Mouse (Mus musculus): Measurements from ENCODE around the gene Arhgef12. TPM values are rescaled to one million over a fixed set of nuclear protein-coding genes. Genes with fewer than 3 reads are reported as not detected.

The Arhgef12 gene
- total RNA-seq, 1 experiment from 2014 or later = 3.0 TPM

DNA sequence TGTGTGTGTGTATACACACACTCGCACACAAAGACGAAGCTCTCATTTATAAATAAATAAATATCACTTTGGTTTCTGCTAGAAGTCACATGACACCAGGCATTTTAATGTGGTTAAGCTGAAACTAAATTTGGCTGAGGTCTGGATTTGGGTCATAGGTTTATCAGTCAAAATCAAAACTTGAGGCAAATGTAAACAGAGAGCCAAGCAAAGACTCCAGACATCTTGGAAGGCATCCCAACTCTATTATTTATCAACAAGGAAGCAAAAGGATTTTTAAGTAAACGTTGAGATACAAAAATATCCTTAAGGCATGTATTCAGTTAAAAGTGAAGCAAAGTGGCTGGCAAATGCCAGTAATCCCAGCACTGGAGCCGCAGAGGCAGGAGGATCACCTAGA, 7.8 kb upstream of the Arhgef12 start:
- ATAC-seq (replicated peaks; ENCODE audit: insufficient number of reproducible peaks, low FRiP score, low TSS enrichment, poor library complexity, severe bottlenecking) = no peak

DNA sequence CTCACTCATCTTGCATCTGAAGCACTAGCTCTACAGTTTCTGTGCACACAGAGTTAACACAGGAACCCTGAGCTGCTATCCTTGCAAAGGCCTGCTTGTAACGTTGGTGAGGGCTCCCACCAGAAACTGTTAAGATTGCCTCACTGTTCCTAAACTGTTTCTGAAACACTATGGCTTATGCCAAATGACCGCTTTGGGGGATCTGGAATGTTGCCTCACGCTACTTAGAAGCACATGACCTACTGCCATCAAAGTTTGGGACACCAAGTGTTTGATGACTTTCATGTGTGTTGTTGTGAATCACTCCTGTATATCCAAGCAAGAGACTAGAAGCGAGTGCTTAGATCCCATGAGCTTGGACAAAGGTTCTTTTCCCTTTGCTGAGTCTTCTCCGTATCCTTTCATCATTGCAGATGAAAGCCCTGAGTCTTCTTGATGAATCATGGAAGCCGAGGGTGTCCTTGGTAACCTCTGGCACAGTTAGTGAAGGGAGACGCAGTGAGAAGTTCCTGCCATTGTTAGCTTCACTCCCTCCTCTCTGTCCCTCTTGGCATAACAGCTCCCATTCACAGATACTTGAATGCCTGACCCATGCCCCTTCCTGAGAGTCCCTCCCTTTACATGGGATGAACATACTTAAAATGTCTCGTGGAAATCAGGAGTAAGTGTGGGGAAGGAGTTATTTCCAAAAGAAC, 3.4 kb upstream of the Arhgef12 start:
- no peak for ATAC-seq (replicated peaks; ENCODE audit: insufficient number of reproducible peaks, low FRiP score, low TSS enrichment, poor library complexity, severe bottlenecking)

DNA sequence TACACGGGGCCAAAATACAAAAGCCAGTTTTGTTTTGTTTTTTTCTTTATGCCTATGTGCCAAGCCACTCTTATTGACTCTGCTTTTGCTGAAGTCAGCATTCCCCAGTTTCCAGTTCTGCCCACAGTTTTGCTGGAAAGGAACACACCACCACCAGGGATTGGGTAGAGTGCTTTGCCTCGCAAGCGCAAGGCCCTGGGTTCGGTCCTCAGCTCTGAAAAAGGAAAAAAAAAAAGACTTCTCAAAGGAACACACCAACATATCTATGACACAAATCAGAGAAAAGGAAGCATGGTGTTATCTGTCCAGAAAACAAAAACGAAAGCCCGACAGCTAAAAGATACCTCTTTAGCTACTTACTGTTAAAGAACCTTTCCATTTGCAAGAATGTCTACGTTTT, 2.1 kb upstream of the Arhgef12 start:
- no peak for ATAC-seq (replicated peaks; ENCODE audit: insufficient number of reproducible peaks, low FRiP score, low TSS enrichment, poor library complexity, severe bottlenecking)

- no peak for ATAC-seq (replicated peaks; ENCODE audit: insufficient number of reproducible peaks, low FRiP score, low TSS enrichment, poor library complexity, severe bottlenecking)
Measured at GRCm38 (mm10) chr9:43108721-43109120, 1.7 kb upstream of the Arhgef12 start.

DNA sequence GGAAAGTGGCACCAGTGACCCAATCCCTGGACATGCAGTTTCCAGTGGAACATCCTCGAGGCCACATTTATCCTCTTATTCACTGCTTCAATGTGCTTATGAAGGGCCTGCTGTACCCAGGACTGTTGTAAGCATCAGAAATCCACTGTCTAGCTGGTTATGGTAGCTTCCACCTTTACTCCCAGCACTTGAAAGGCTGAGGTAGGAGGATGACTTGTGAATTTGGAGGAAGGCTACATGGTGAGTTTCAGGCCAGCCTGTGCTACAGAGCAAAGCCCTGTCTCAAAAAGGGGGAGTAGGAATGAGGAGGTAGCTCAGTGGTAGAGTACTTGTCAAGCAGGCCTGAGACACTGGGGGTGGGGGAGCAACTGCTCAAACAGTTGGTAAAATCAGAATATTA, 1.0 kb upstream of the Arhgef12 start:
- no peak for ATAC-seq (replicated peaks; ENCODE audit: insufficient number of reproducible peaks, low FRiP score, low TSS enrichment, poor library complexity, severe bottlenecking)

GRCm38 (mm10) chr9:43107555-43107954, 516 bp upstream of the Arhgef12 start:
- no peak for ATAC-seq (replicated peaks; ENCODE audit: insufficient number of reproducible peaks, low FRiP score, low TSS enrichment, poor library complexity, severe bottlenecking)

DNA sequence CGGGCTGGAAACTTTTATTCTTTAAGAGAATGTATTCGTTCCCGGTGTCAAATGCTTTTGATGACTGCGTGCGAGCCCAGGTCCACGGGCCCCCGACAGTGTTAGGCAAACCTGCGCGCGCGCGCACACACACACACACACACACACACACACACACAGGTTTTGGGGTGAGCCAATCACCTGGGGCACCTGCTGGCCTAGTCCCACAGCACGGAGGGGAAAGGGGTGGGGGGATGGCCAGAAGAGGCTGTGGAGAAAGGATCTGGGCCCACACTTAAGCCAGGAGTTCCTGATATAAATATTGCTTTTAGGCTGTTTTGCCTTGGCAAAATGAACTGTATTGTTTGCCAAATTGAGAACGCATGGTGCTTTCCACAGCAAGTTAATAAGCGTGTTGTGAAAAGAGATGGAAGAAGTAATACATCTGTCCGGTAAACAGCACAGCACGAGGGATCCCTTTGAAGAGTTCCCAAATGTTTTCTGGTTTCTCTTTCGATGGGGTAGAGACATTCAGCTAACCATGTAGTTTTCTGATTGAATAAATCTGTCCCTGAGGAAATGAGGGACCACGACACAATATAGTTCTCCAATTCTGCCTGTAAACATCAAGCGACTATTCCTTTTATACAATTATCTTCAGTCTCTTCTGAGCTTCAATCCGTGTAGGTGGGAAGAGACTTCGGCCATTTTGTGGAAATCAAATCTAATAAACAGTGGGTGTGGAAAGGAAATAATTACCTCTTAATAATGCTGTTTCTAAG, 433 bp downstream of the Arhgef12 start:
- no peak for ATAC-seq (replicated peaks; ENCODE audit: insufficient number of reproducible peaks, low FRiP score, low TSS enrichment, poor library complexity, severe bottlenecking)

DNA sequence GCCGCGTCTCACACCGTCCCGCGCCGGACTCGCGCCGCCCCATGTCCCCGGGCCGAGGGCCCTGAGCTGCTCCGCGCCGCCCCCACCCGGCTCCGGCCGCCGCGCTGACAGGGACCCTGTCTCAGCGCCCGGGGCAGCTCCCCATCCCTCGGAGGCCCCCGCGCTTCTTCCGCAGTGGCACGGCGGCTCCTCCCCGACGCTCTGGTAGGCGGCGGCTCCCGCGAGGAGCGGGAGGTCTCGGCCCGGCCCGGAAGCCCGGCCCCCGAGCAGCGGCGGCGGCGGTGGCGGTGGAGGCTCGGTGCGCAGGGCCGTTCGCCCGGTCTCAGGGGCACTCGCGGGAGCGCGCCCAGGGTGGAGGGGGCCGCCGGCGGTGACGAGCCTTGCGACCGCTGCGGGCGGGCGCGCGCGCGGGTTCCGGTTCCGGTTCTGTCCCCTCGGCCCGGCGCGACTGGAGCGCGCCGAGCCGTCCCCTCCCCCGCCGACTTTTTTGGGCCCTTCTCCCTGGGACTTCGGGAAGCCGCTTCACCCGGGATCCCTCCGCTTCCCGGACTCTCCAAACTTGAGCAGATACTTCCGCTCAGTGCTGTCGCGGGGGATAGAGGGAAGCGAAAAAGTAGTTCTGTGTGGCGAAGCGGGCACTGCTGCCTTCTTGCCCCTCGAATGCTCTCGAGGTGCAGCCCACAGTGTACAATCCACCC, 1.2 kb downstream of the Arhgef12 start:
- no peak for ATAC-seq (replicated peaks; ENCODE audit: insufficient number of reproducible peaks, low FRiP score, low TSS enrichment, poor library complexity, severe bottlenecking)

- ATAC-seq (replicated peaks; ENCODE audit: insufficient number of reproducible peaks, low FRiP score, low TSS enrichment, poor library complexity, severe bottlenecking) = no peak
Measured at GRCm38 (mm10) chr9:43104873-43105663, 2.0 kb downstream of the Arhgef12 start.

DNA sequence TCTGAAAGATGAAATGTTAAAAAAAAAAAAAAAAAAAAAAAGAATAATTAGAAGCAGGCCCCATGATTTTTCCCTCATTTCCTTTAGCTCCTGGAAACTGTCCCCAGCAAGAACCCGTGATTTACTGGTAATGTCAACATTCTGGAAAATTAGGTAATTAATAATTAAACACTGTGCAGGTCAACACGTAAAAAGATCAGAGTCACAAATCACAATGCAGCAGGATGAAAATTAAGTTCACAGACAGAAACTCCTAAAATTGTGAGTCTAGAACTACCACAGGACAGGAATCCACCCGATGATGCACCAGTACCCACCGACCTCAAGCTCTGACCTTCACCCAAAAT, 2.5 kb downstream of the Arhgef12 start:
- ATAC-seq (replicated peaks; ENCODE audit: insufficient number of reproducible peaks, low FRiP score, low TSS enrichment, poor library complexity, severe bottlenecking) = no peak

GRCm38 (mm10) chr9:43103675-43104299, 3.3 kb downstream of the Arhgef12 start:
- no peak for ATAC-seq (replicated peaks; ENCODE audit: insufficient number of reproducible peaks, low FRiP score, low TSS enrichment, poor library complexity, severe bottlenecking)

- ATAC-seq (replicated peaks; ENCODE audit: insufficient number of reproducible peaks, low FRiP score, low TSS enrichment, poor library complexity, severe bottlenecking) = no peak
Measured at GRCm38 (mm10) chr9:43102931-43103330, 4.1 kb downstream of the Arhgef12 start.

DNA sequence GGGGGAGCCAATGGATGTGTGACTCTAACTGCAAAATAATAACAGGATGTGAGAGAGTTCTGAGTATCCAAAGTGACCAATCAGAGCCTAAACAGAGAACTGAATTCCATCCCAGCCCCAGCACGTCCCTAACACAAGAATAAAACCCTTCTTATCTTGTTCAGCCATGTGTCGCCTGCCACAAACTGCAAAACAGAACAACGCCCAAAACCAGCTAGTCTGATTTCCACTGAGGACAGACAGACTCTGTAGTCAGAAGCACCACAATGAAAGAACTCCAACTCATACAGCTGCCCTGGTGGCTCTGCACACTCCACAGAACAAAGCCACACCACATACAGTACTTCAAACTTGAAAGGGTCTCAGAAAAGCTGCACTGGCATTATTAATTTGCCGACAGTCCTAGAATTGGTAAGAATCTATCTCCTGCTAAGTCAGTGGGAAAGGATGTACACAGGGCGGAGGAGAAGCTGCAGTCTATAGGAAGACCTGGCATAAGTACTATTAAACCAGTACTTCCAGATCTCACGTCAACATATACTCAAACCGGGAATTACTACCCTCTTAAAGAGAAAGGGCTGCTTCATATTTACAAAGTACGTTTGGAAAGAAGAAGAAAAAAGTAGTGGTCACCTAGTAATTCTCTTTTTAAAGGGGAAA, 5.0 kb downstream of the Arhgef12 start:
- no peak for ATAC-seq (replicated peaks; ENCODE audit: insufficient number of reproducible peaks, low FRiP score, low TSS enrichment, poor library complexity, severe bottlenecking)

DNA sequence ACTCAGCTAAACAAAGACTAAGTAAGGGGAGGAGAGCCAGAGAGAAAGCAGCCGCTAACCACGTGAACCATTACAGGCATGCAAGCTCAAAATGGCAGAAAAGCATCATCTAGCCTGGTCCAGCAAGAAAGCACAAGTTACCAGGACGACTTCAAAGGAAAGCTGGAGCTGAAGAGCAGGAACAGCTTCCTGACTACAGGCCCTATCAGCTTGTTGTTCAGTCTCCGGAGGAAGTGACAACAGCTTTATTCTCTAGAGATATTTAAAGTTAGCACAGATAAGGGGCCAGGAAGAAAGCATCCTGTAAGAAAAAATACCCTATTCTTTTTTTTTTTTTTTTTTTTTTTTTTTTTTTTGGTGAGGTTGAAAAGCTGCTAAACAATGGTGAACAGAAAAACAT, 8.1 kb downstream of the Arhgef12 start:
- no peak for ATAC-seq (replicated peaks; ENCODE audit: insufficient number of reproducible peaks, low FRiP score, low TSS enrichment, poor library complexity, severe bottlenecking)

- no peak for ATAC-seq (replicated peaks; ENCODE audit: insufficient number of reproducible peaks, low FRiP score, low TSS enrichment, poor library complexity, severe bottlenecking)
Measured at GRCm38 (mm10) chr9:43097801-43098557, 9.1 kb downstream of the Arhgef12 start.

- ATAC-seq (replicated peaks; ENCODE audit: insufficient number of reproducible peaks, low FRiP score, low TSS enrichment, poor library complexity, severe bottlenecking) = peak; percentile 68
Measured at GRCm38 (mm10) chr9:43096337-43096736, 10.7 kb downstream of the Arhgef12 start.

GRCm38 (mm10) chr9:43094828-43095227, 12.2 kb downstream of the Arhgef12 start:
- no peak for ATAC-seq (replicated peaks; ENCODE audit: insufficient number of reproducible peaks, low FRiP score, low TSS enrichment, poor library complexity, severe bottlenecking)

DNA sequence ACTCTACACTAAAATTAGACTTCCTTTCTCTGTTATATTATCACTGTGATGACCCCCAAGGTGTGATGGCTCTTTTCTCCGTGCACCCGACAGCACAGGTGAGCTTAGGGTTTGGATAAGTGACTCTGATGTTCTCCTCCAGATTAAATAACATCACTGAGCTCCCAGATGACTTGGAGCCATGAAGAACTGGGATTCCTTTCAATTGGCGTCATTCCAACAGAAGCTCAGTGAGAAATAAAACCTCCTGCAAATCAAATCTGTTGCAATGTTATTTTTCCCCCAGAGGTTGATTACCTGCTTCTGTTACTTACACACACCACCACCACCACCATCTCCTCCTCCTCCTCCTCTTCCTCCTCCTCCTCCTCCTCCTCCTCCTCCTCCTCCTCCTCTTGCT, 13.2 kb downstream of the Arhgef12 start:
- no peak for ATAC-seq (replicated peaks; ENCODE audit: insufficient number of reproducible peaks, low FRiP score, low TSS enrichment, poor library complexity, severe bottlenecking)

All from monocyte, adult 5-6 weeks (primary cell).